Mouse (Mus musculus): Measurements from ENCODE around the gene Vhl.

- TF ChIP-seq CTCF (IDR thresholded peaks at IDR 0.05; ENCODE audit: extremely low read depth, insufficient read depth, low read length), result no peak
- TF ChIP-seq POLR2A (IDR thresholded peaks at IDR 0.05; ENCODE audit: extremely low read depth, insufficient read depth, low read length), result no peak
Measured at GRCm38 (mm10) chr6:113612258-113612969, 11.3 kb upstream of the Vhl start.

Data from cortical plate, adult 2 months (tissue).